Mouse (Mus musculus) CH12.LX (cell line): ENCODE results near the gene Cux1. TPM values are rescaled to one million over a fixed set of nuclear protein-coding genes. Genes with fewer than 3 reads are reported as not detected.

Experiments used
- DNase-seq: peaks from one replicate; pipeline ENCODE4 v3.0.0-alpha.2; 2013; ENCODE audit errors: extremely low read depth
- H3K27ac ChIP-seq: 2 replicates; pipeline ENCODE4 v1.5.1; 2012; ENCODE audit warnings: low read depth, mild to moderate bottlenecking, control low read depth, moderate library complexity; ENCODE audit not compliant: insufficient read depth
- H3K27me3 ChIP-seq: replicated peaks from 2 replicates; pipeline ENCODE3; 2012; ENCODE audit warnings: inconsistent platforms
- H3K36me3 ChIP-seq, 2 experiments: replicated peaks in 1 of 2; 2 replicates each; pipeline versions ENCODE3 to v1.6.1; 2012; ENCODE audit warnings: inconsistent platforms in 1 of 2, low read length in 1 of 2, mild to moderate bottlenecking in 1 of 2, mixed read lengths in 1 of 2, moderate library complexity in 1 of 2; ENCODE audit not compliant: control insufficient read depth in 1 of 2, insufficient read depth in 1 of 2
- H3K4me1 ChIP-seq, 2 experiments: 2 replicates each; pipeline ENCODE4 v1.6.1; 2012; ENCODE audit warnings: inconsistent platforms in 1 of 2, moderate library complexity in 1 of 2; ENCODE audit not compliant: insufficient read depth in 2 of 2, control insufficient read depth in 1 of 2
- H3K4me2 ChIP-seq: 2 replicates; pipeline ENCODE4 v1.6.1; 2012; ENCODE audit warnings: low read depth, mild to moderate bottlenecking, control low read depth; ENCODE audit not compliant: poor library complexity, insufficient read depth, severe bottlenecking
- H3K4me3 ChIP-seq, 3 experiments: fragments of 150-350 bp in 1 of 3; sonication (generic) in 1 of 3; replicated peaks in 1 of 3; 2 replicates each; pipeline versions ENCODE3 to v1.5.1; 2011 to 2012; ENCODE audit warnings: low read depth in 2 of 3, low read length in 2 of 3, mild to moderate bottlenecking in 2 of 3, moderate library complexity in 2 of 3, control low read depth in 1 of 3, improper control_type of control experiment in 1 of 3, inconsistent platforms in 1 of 3, mixed read lengths in 1 of 3; ENCODE audit not compliant: poor library complexity in 1 of 3
- H3K79me2 ChIP-seq: replicated peaks from 2 replicates; pipeline ENCODE4 v1.6.1; 2012; ENCODE audit warnings: mild to moderate bottlenecking, moderate library complexity; ENCODE audit not compliant: control insufficient read depth, poor library complexity, insufficient read depth, severe bottlenecking; ENCODE audit errors: extremely low read depth
- H3K9ac ChIP-seq: 2 replicates; pipeline ENCODE4 v1.6.1; 2012; ENCODE audit warnings: low read depth, mild to moderate bottlenecking, control low read depth, moderate library complexity; ENCODE audit not compliant: insufficient read depth
- H3K9me3 ChIP-seq: replicated peaks from 2 replicates; pipeline ENCODE3; 2012; ENCODE audit warnings: low read length, inconsistent platforms, mixed read lengths
- CHD2 ChIP-seq: IDR thresholded peaks from 2 replicates; pipeline ENCODE4 v1.6.1; 2011; ENCODE audit warnings: low read length, improper control_type of control experiment
- CTCF ChIP-seq, 2 experiments: IDR thresholded peaks in 1 of 2; conservative IDR thresholded peaks in 1 of 2; 2 replicates each; pipeline ENCODE4 v1.5.1; 2011 to 2012; ENCODE audit warnings: low read depth in 2 of 2, low read length in 2 of 2, improper control_type of control experiment in 1 of 2, inconsistent platforms in 1 of 2, mild to moderate bottlenecking in 1 of 2, moderate library complexity in 1 of 2
- ELF1 ChIP-seq: IDR thresholded peaks from 2 replicates; pipeline ENCODE4 v1.6.1; 2014; ENCODE audit warnings: low read depth, mild to moderate bottlenecking, inconsistent platforms, low read length, improper control_type of control experiment
- EP300 ChIP-seq: IDR thresholded peaks from 2 replicates; pipeline ENCODE4 v1.6.1; 2011; ENCODE audit warnings: low read length, improper control_type of control experiment
- ETS1 ChIP-seq: conservative IDR thresholded peaks from 2 replicates; pipeline ENCODE4 v1.6.1; 2012; ENCODE audit warnings: low read depth, mild to moderate bottlenecking, inconsistent platforms, low read length, improper control_type of control experiment, moderate library complexity
- GABPA ChIP-seq: IDR thresholded peaks from 2 replicates; pipeline ENCODE4 v1.6.1; 2012; ENCODE audit warnings: low read depth, low read length, improper control_type of control experiment, inconsistent platforms; ENCODE audit not compliant: insufficient replicate concordance
- JUN ChIP-seq: IDR thresholded peaks from 2 replicates; pipeline ENCODE4 v1.6.1; 2011; ENCODE audit warnings: low read depth, mild to moderate bottlenecking, low read length, improper control_type of control experiment, moderate library complexity; ENCODE audit not compliant: insufficient read depth
- JUND ChIP-seq: conservative IDR thresholded peaks from 2 replicates; pipeline ENCODE4 v1.6.1; 2011; ENCODE audit warnings: low read depth, low read length, improper control_type of control experiment
- MAZ ChIP-seq: IDR thresholded peaks from 2 replicates; pipeline ENCODE4 v1.6.1; 2012; ENCODE audit warnings: low read depth, mild to moderate bottlenecking, inconsistent platforms, low read length, improper control_type of control experiment, moderate library complexity
- POLR2A ChIP-seq: IDR thresholded peaks from 2 replicates; pipeline ENCODE4 v1.6.1; 2011; ENCODE audit warnings: low read depth, mild to moderate bottlenecking, improper control_type of control experiment, low read length
- RAD21 ChIP-seq: IDR thresholded peaks from 2 replicates; pipeline ENCODE4 v1.6.1; 2011; ENCODE audit warnings: low read depth, mild to moderate bottlenecking, low read length, improper control_type of control experiment, moderate library complexity
- SIN3A ChIP-seq: IDR thresholded peaks from 2 replicates; pipeline ENCODE4 v1.6.1; 2012; ENCODE audit warnings: low read length, improper control_type of control experiment, inconsistent platforms
- SMC3 ChIP-seq: IDR thresholded peaks from 2 replicates; pipeline ENCODE4 v1.6.1; 2011; ENCODE audit warnings: low read depth, low read length, improper control_type of control experiment
- TBP ChIP-seq: conservative IDR thresholded peaks from 2 replicates; pipeline ENCODE4 v1.6.1; 2011; ENCODE audit warnings: low read depth, low read length, improper control_type of control experiment
- TCF12 ChIP-seq: IDR thresholded peaks from 2 replicates; pipeline ENCODE4 v1.6.1; 2014; ENCODE audit warnings: low read depth, mild to moderate bottlenecking, inconsistent platforms, low read length, improper control_type of control experiment
- USF1 ChIP-seq: IDR thresholded peaks from 2 replicates; pipeline ENCODE4 v1.6.1; 2014; ENCODE audit warnings: low read depth, mild to moderate bottlenecking, inconsistent platforms, low read length, improper control_type of control experiment
- USF2 ChIP-seq: conservative IDR thresholded peaks from 2 replicates; pipeline ENCODE4 v1.6.1; 2011; ENCODE audit warnings: low read depth, low read length, improper control_type of control experiment
- ZC3H11A ChIP-seq: IDR thresholded peaks from 2 replicates; pipeline ENCODE4 v1.6.1; 2012; ENCODE audit warnings: low read depth, mild to moderate bottlenecking, inconsistent platforms, low read length, improper control_type of control experiment
- ZKSCAN1 ChIP-seq: IDR thresholded peaks from 2 replicates; pipeline ENCODE4 v1.6.1; 2012; ENCODE audit warnings: low read depth, inconsistent platforms, low read length, improper control_type of control experiment, borderline replicate concordance
- dilution Hi-C: fragments of 300-500 bp; cut with MboI; formaldehyde crosslinking; loops from 2 replicates; pipeline ENCODE4 v1.14.3; 2020; ENCODE audit warnings: low sequenced_read_pairs; ENCODE audit not compliant: extremely low pct_unique_long_range_greater_than_20kb, extremely low pct_ligation_motif_present
- in situ Hi-C: fragments of 300-500 bp; cut with MboI; formaldehyde crosslinking; loops from 3 replicates; pipeline ENCODE4 v1.14.3; 2019; ENCODE audit warnings: low sequenced_read_pairs, low pct_ligation_motif_present, low pct_unique_long_range_greater_than_20kb, mixed read lengths
- polyA plus RNA-seq: library from polyadenylated mRNA; unstranded; fragments of >175 nt; gene quantifications from 2 replicates; pipeline ENCODE4 v1.2.1, GENCODE M21; 2012; ENCODE audit warnings: low read depth; ENCODE audit not compliant: insufficient read length
- total RNA-seq, 2 experiments: library from RNA; depleted of rRNA; stranded (reverse); fragments of 300-350 nt in 1 of 2; fragments of >200 nt in 1 of 2; gene quantifications; 2 replicates each; pipeline ENCODE4 v1.2.3; 2012 to 2014

Cux1 gene
- total and polyA plus RNA-seq, 3 experiments: 12.4 to 21.9 (median 19.6) TPM

DNA sequence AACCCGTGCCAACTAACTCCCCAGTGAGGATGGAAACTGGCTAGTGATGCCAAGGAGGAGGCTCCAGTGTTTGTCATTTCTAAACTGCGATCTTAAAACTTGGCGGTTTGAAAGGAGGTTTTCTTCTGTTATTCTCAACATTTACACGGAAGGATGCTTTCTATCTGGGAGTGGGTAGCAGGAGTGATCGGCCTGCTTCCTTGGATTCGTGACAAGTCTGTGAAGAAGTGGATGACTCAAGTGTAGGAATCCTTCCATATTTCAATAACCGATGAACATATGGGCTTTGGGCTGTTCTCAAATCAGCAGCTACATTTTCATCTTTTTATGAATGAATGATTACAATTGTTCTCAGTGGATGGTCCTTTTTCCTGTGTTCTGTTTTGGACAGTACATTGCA is 282.2 kb downstream of the Cux1 start:
- Histone ChIP-seq H3K4me1 (no peaks in the 10 kb centered on the region), H3K9me3 (no peaks in the 10 kb centered on the region), H3K27me3 (no peaks in the 10 kb centered on the region), H3K4me2 (no peak overlapping the region), H3K36me3 (peaks cover 43 to 92% of the 10 kb centered on the region in 2 experiments), H3K79me2 (no peaks in the 10 kb centered on the region), H3K4me3 (no peak overlapping the region), H3K9ac (no peak overlapping the region), H3K27ac (no peak overlapping the region)
- in situ Hi-C loops: no loop called here
- no peak for DNase-seq
- dilution Hi-C loops: no loop called here
- no peak for TF ChIP-seq SIN3A
- no peak for TF ChIP-seq ELF1
- TF ChIP-seq JUN: no peak
- TF ChIP-seq ZC3H11A: no peak
- TF ChIP-seq POLR2A: no peak
- no peak for TF ChIP-seq SMC3
- TF ChIP-seq ETS1: no peak
- TF ChIP-seq TCF12: no peak
- no peak for TF ChIP-seq MAZ
- no peak for TF ChIP-seq USF2
- TF ChIP-seq TBP: no peak
- TF ChIP-seq CHD2: no peak
- no peak for TF ChIP-seq JUND
- no peak for TF ChIP-seq EP300
- no peak for TF ChIP-seq GABPA
- no peak for TF ChIP-seq ZKSCAN1

DNA sequence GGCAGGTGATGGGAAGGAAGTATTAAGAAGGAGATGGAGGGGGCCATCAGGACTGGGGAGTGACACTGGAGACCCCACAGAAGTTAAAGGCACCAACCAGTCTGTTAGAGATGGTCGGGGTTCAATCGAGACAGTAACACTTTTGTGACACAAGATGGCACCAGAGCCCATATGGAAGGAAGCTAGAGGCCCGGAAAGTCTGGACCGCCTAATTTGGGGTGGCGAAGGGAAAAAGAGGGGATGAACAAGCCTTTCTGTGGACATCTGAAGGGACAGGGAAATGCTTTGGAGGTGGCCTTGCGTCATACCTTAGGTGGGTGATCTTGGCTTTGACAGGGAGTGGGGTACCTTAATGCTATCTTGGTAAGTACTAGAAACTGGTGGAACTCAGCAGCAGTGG is 285.9 kb downstream of the Cux1 start:
- Histone ChIP-seq H3K27me3 (no peaks in the 10 kb centered on the region), H3K4me2 (no peak overlapping the region), H3K27ac (no peak overlapping the region), H3K4me3 (no peak overlapping the region), H3K36me3 (peaks cover 46 to 98% of the 10 kb centered on the region in 2 experiments), H3K79me2 (no peaks in the 10 kb centered on the region), H3K9ac (no peak overlapping the region), H3K4me1 (no peaks in the 10 kb centered on the region), H3K9me3 (no peaks in the 10 kb centered on the region)
- peak; percentile 16 for DNase-seq
- dilution Hi-C loops: no loop called here
- in situ Hi-C loops: no loop called here
- TF ChIP-seq RAD21 (peak; percentile 73), USF1 (no peak), SMC3 (peak; percentile 69), ZC3H11A (peak; percentile 11; the same call in 1 of the 2 replicates), CTCF (conservative IDR thresholded peaks at IDR 0.05 in 1 of 2, IDR thresholded peaks at IDR 0.05 in 1 of 2; ENCODE audit: low read depth in 2 of 2, low read length in 2 of 2) (peak; percentile 33 to 68)
